Mouse (Mus musculus): ENCODE data around the gene Gucy2d.

The Gucy2d gene

GRCm38 (mm10) chr7:98490328-98490727, 50.1 kb downstream of the Gucy2d start:
- no peak for DNase-seq (ENCODE audit: low spot score)

GRCm38 (mm10) chr7:98490911-98491310, 50.7 kb downstream of the Gucy2d start:
- no peak for DNase-seq (ENCODE audit: low spot score)

- DNase-seq (ENCODE audit: low spot score): no peak
These were observed 51.4 kb downstream of the Gucy2d start for GRCm38 (mm10) chr7:98491451-98492200.

- DNase-seq (ENCODE audit: low spot score): no peak
These were observed 52.1 kb downstream of the Gucy2d start for GRCm38 (mm10) chr7:98492331-98492730.

- peak; percentile 27 for DNase-seq (ENCODE audit: low spot score)
These were observed 53.1 kb downstream of the Gucy2d start for GRCm38 (mm10) chr7:98493307-98493706.

GRCm38 (mm10) chr7:98493901-98494480, 53.8 kb downstream of the Gucy2d start:
- DNase-seq (ENCODE audit: low spot score): no peak

GRCm38 (mm10) chr7:98495591-98495990, 55.4 kb downstream of the Gucy2d start:
- no peak for DNase-seq (ENCODE audit: low spot score)

- no peak for DNase-seq (ENCODE audit: low spot score)
These were observed 57.2 kb downstream of the Gucy2d start for GRCm38 (mm10) chr7:98497451-98497850.

- no peak for DNase-seq (ENCODE audit: low spot score)
These were observed 57.9 kb downstream of the Gucy2d start for GRCm38 (mm10) chr7:98498101-98498500.

- no peak for DNase-seq (ENCODE audit: low spot score)
These were observed 58.7 kb downstream of the Gucy2d start for GRCm38 (mm10) chr7:98498656-98499560.

- DNase-seq (ENCODE audit: low spot score): no peak
These were observed 59.5 kb downstream of the Gucy2d start for GRCm38 (mm10) chr7:98499561-98500292.

- DNase-seq (ENCODE audit: low spot score): no peak
These were observed 60.3 kb downstream of the Gucy2d start for GRCm38 (mm10) chr7:98500470-98500869.

- no peak for DNase-seq (ENCODE audit: low spot score)
These were observed 60.9 kb downstream of the Gucy2d start for GRCm38 (mm10) chr7:98501078-98501477.

GRCm38 (mm10) chr7:98502921-98503320, 62.7 kb downstream of the Gucy2d start:
- DNase-seq (ENCODE audit: low spot score): no peak

- DNase-seq (ENCODE audit: low spot score): no peak
These were observed 63.9 kb downstream of the Gucy2d start for GRCm38 (mm10) chr7:98503951-98504647.

- DNase-seq (ENCODE audit: low spot score): no peak
These were observed 64.6 kb downstream of the Gucy2d start for GRCm38 (mm10) chr7:98504726-98505314.

GRCm38 (mm10) chr7:98505664-98506063, 65.4 kb downstream of the Gucy2d start:
- DNase-seq (ENCODE audit: low spot score): no peak

- no peak for DNase-seq (ENCODE audit: low spot score)
These were observed 71.0 kb downstream of the Gucy2d start for GRCm38 (mm10) chr7:98510961-98511958.

GRCm38 (mm10) chr7:98513251-98513650, 73.0 kb downstream of the Gucy2d start:
- no peak for DNase-seq (ENCODE audit: low spot score)

GRCm38 (mm10) chr7:98522576-98522975, 82.4 kb downstream of the Gucy2d start:
- DNase-seq (ENCODE audit: low spot score): peak; percentile 76
